Mouse (Mus musculus) embryo, embryonic 9.5 days (tissue): ENCODE measurements at regions not wholly inside any gene's neighbourhood (a gene's known extent, or its start where the extent isn't known, plus 50 kb on each side); places are given as distances from the start of the nearest gene placed in this dataset.

ENCODE experiments used
- DNase-seq: peaks from one replicate; pipeline ENCODE4 v3.0.0-alpha.2; 2017; ENCODE audit errors: extremely low spot score

- no peak for DNase-seq
Measured at GRCm38 (mm10) chr1:120761364-120761763, 159.1 kb downstream of the En1 start.

GRCm38 (mm10) chr1:120762498-120762897, 160.3 kb downstream of the En1 start:
- DNase-seq: no peak

- no peak for DNase-seq
Measured at GRCm38 (mm10) chr1:120762921-120763595, 160.8 kb downstream of the En1 start.

- no peak for DNase-seq
Measured at GRCm38 (mm10) chr1:120767054-120767453, 164.8 kb downstream of the En1 start.

- no peak for DNase-seq
Measured at GRCm38 (mm10) chr1:120771269-120771668, 169.1 kb downstream of the En1 start.

- DNase-seq: no peak
Measured at GRCm38 (mm10) chr1:120776906-120777305, 174.7 kb downstream of the En1 start.

- DNase-seq: no peak
Measured at GRCm38 (mm10) chr1:120777468-120777867, 175.2 kb downstream of the En1 start.

- no peak for DNase-seq
Measured at GRCm38 (mm10) chr1:120795245-120795644, 193.0 kb downstream of the En1 start.

- no peak for DNase-seq
Measured at GRCm38 (mm10) chr1:120801248-120801979, 199.2 kb downstream of the En1 start.

- DNase-seq: no peak
Measured at GRCm38 (mm10) chr1:120801980-120802364, 199.8 kb downstream of the En1 start.

- DNase-seq: no peak
Measured at GRCm38 (mm10) chr1:120814441-120814840, 212.2 kb downstream of the En1 start.

- no peak for DNase-seq
Measured at GRCm38 (mm10) chr1:120816237-120816820, 214.1 kb downstream of the En1 start.

- DNase-seq: no peak
Measured at GRCm38 (mm10) chr1:120817563-120817962, 215.3 kb downstream of the En1 start.

GRCm38 (mm10) chr1:120831975-120832374, 229.8 kb downstream of the En1 start:
- DNase-seq: no peak

- no peak for DNase-seq
Measured at GRCm38 (mm10) chr1:120842596-120842995, 240.4 kb downstream of the En1 start.

- DNase-seq: no peak
Measured at GRCm38 (mm10) chr1:120846146-120846545, 243.9 kb downstream of the En1 start.

- no peak for DNase-seq
Measured at GRCm38 (mm10) chr1:120851860-120852503, 249.8 kb downstream of the En1 start.

- no peak for DNase-seq
Measured at GRCm38 (mm10) chr1:120857566-120857965, 255.3 kb downstream of the En1 start.

GRCm38 (mm10) chr1:120859546-120859945, 257.3 kb downstream of the En1 start:
- peak; percentile 30 for DNase-seq

- no peak for DNase-seq
Measured at GRCm38 (mm10) chr1:120872554-120872953, 270.3 kb downstream of the En1 start.

GRCm38 (mm10) chr1:120882959-120883549, 280.8 kb downstream of the En1 start:
- DNase-seq: no peak

GRCm38 (mm10) chr1:120883632-120884031, 281.4 kb downstream of the En1 start:
- no peak for DNase-seq
